Mouse (Mus musculus) E14TG2a.4 (cell line): ENCODE measurements around the gene Hbq1a.

Experiments
- H3K27me3 ChIP-seq: 2 replicates; pipeline ENCODE4 v1.6.1; 2014; ENCODE audit warnings: low read length, control low read depth; ENCODE audit not compliant: insufficient read depth
- H3K36me3 ChIP-seq: 2 replicates; pipeline ENCODE4 v1.6.1; 2014; ENCODE audit warnings: low read length, control low read depth; ENCODE audit not compliant: insufficient read depth
- H3K4me1 ChIP-seq: replicated peaks from 2 replicates; pipeline ENCODE4 v1.6.1; 2014; ENCODE audit warnings: low read depth, low read length, control low read depth
- H3K4me3 ChIP-seq: replicated peaks from 2 replicates; pipeline ENCODE4 v1.5.1; 2014; ENCODE audit warnings: mild to moderate bottlenecking, low read length
- H3K9me3 ChIP-seq: 2 replicates; pipeline ENCODE4 v1.6.1; 2014; ENCODE audit warnings: low read length, control low read depth
- CTCF ChIP-seq: conservative IDR thresholded peaks from 2 replicates; pipeline ENCODE4 v1.5.1; 2014; ENCODE audit warnings: low read length
- NANOG ChIP-seq: IDR thresholded peaks from 2 replicates; pipeline ENCODE4 v1.6.1; 2014; ENCODE audit warnings: borderline replicate concordance, low read length, mixed read lengths
- POU5F1 ChIP-seq: IDR thresholded peaks from 2 replicates; pipeline ENCODE4 v1.6.1; 2014; ENCODE audit warnings: low read length, borderline replicate concordance

Hbq1a gene

GRCm38 (mm10) chr11:32316009-32316408, 16.1 kb downstream of the Hbq1a start:
- Histone ChIP-seq H3K4me1 (0 out of 2 replicates have a peak, but pooled peaks cover 5% of the 10 kb centered on the region), H3K36me3 (no peaks in the 10 kb centered on the region), H3K27me3 (peaks cover 29% of the 10 kb centered on the region; the same call in 1 of the 2 replicates), H3K9me3 (0 out of 2 replicates have a peak, but pooled peaks cover 3% of the 10 kb centered on the region), H3K4me3 (no peak overlapping the region)
- no peak for TF ChIP-seq POU5F1

- no peaks in the 10 kb centered on the region for H3K36me3 ChIP-seq
- TF ChIP-seq POU5F1 (no peak), NANOG (no peak), CTCF (no peak)
- H3K9me3 ChIP-seq = 0 out of 2 replicates have a peak, but pooled peaks cover 3% of the 10 kb centered on the region
- peaks cover 9% of the 10 kb centered on the region for H3K4me1 ChIP-seq
- H3K4me3 ChIP-seq = no peak overlapping the region
- peaks cover 31% of the 10 kb centered on the region for H3K27me3 ChIP-seq
These were observed 20.8 kb downstream of the Hbq1a start for GRCm38 (mm10) chr11:32320507-32321195.

- peaks cover 9% of the 10 kb centered on the region for H3K4me1 ChIP-seq
- H3K4me3 ChIP-seq = no peak overlapping the region
- no peaks in the 10 kb centered on the region for H3K36me3 ChIP-seq
- H3K9me3 ChIP-seq = 0 out of 2 replicates have a peak, but pooled peaks cover 3% of the 10 kb centered on the region
- peaks cover 29% of the 10 kb centered on the region for H3K27me3 ChIP-seq
- TF ChIP-seq CTCF = peak; percentile 84
- no peak for TF ChIP-seq NANOG
- no peak for TF ChIP-seq POU5F1
These were observed 21.3 kb downstream of the Hbq1a start for GRCm38 (mm10) chr11:32321196-32321565.

- no peak overlapping the region for H3K4me3 ChIP-seq
- H3K9me3 ChIP-seq = no peaks in the 10 kb centered on the region
- H3K4me1 ChIP-seq = peaks cover 9% of the 10 kb centered on the region
- no peaks in the 10 kb centered on the region for H3K36me3 ChIP-seq
- H3K27me3 ChIP-seq = peaks cover 24% of the 10 kb centered on the region
- TF ChIP-seq POU5F1 = no peak
- TF ChIP-seq CTCF = peak; percentile 95
- no peak for TF ChIP-seq NANOG
These were observed 24.7 kb downstream of the Hbq1a start for GRCm38 (mm10) chr11:32324609-32325008.

- H3K4me1 ChIP-seq = peaks cover 5% of the 10 kb centered on the region
- H3K36me3 ChIP-seq = no peaks in the 10 kb centered on the region
- peaks cover 4% of the 10 kb centered on the region; the same call in 1 of the 2 replicates for H3K9me3 ChIP-seq
- no peaks in the 10 kb centered on the region for H3K27me3 ChIP-seq
- TF ChIP-seq NANOG = no peak
- TF ChIP-seq CTCF = no peak
- TF ChIP-seq POU5F1 = no peak
- H3K4me3 ChIP-seq = no peak overlapping the region
These were observed 31.2 kb downstream of the Hbq1a start for GRCm38 (mm10) chr11:32331075-32331474.

- Histone ChIP-seq H3K9me3 (peaks cover 7% of the 10 kb centered on the region), H3K4me3 (no peak overlapping the region), H3K4me1 (peaks cover 5% of the 10 kb centered on the region), H3K36me3 (no peaks in the 10 kb centered on the region), H3K27me3 (no peaks in the 10 kb centered on the region)
- TF ChIP-seq POU5F1 = no peak
- TF ChIP-seq NANOG = no peak
- no peak for TF ChIP-seq CTCF
These were observed 32.0 kb downstream of the Hbq1a start for GRCm38 (mm10) chr11:32331861-32332260.

- H3K4me3 ChIP-seq = no peak overlapping the region
- no peaks in the 10 kb centered on the region for H3K27me3 ChIP-seq
- TF ChIP-seq NANOG (no peak), POU5F1 (no peak), CTCF (no peak)
- peaks cover 11% of the 10 kb centered on the region for H3K9me3 ChIP-seq
- peaks cover 5% of the 10 kb centered on the region for H3K4me1 ChIP-seq
- no peaks in the 10 kb centered on the region for H3K36me3 ChIP-seq
These were observed 33.4 kb downstream of the Hbq1a start for GRCm38 (mm10) chr11:32333235-32333634.

GRCm38 (mm10) chr11:32336435-32336907, 36.6 kb downstream of the Hbq1a start:
- Histone ChIP-seq H3K36me3 (no peaks in the 10 kb centered on the region), H3K4me3 (no peak overlapping the region), H3K27me3 (peaks cover 8% of the 10 kb centered on the region; the same call in 1 of the 2 replicates), H3K4me1 (peaks cover 5% of the 10 kb centered on the region), H3K9me3 (peaks cover 11% of the 10 kb centered on the region)
- no peak for TF ChIP-seq CTCF
- no peak for TF ChIP-seq NANOG
- no peak for TF ChIP-seq POU5F1

GRCm38 (mm10) chr11:32339131-32339531, 39.3 kb downstream of the Hbq1a start:
- Histone ChIP-seq H3K4me1 (peaks cover 6% of the 10 kb centered on the region; the same call in 1 of the 2 replicates), H3K9me3 (peaks cover 8% of the 10 kb centered on the region), H3K27me3 (peaks cover 17% of the 10 kb centered on the region), H3K36me3 (no peaks in the 10 kb centered on the region), H3K4me3 (no peak overlapping the region)
- no peak for TF ChIP-seq CTCF
- TF ChIP-seq POU5F1 = no peak
- TF ChIP-seq NANOG = no peak
